In genomic region chr8:106687479-106687878, GRCm38 (mm10) we compare ENCODE assay signal across 10 mouse cellular contexts. TPM values are rescaled to one million over a fixed set of nuclear protein-coding genes. Genes with fewer than 3 reads are reported as not detected.
DNase-seq lines count a peak whose midpoint lies in the region; ATAC-seq and TF ChIP-seq lines count a peak whose summit lies in the region.
"Had no signal": no experiment of that assay in that cellular context is flagged by ENCODE, and none has a peak within 500 bp of the region (broad histone marks: within the 10 kb centered on the region; RNA-seq: fewer than 3 reads in every experiment).

No protein-coding gene starts in this region.

- H3K27me3 ChIP-seq in testis, adult 2 months (ENCODE audit: control insufficient read depth, insufficient read depth, low read length): no peaks in the 10 kb centered on the region
- H3K27me3 ChIP-seq: embryonic facial prominence, embryonic 12.5 days; liver, embryonic 13.5 days had no signal

- no peaks in the 10 kb centered on the region for H3K4me1 ChIP-seq in testis, adult 2 months (ENCODE audit: control insufficient read depth, insufficient read depth, low read length)
- no peaks in the 10 kb centered on the region for H3K4me1 ChIP-seq in cortical plate, adult 2 months (ENCODE audit: control insufficient read depth, insufficient read depth, low read length)

- no peak overlapping the region for H3K4me3 ChIP-seq in testis, adult 2 months (ENCODE audit: control insufficient read depth, low read depth, low read length)
- H3K4me3 ChIP-seq in cortical plate, adult 2 months (ENCODE audit: insufficient read depth, low read length): no peak overlapping the region
- H3K4me3 ChIP-seq: embryonic facial prominence, embryonic 12.5 days; liver, embryonic 13.5 days had no signal

- ATAC-seq in neutrophil, adult 5-6 weeks (ENCODE audit: extremely low read depth, insufficient number of reproducible peaks, low FRiP score, poor library complexity, severe bottlenecking): peak; percentile 40; the same call in 1 of the 2 replicates

- no peak overlapping the region for H3K27ac ChIP-seq in testis, adult 2 months (ENCODE audit: control insufficient read depth, insufficient read depth, low read depth, low read length)
- H3K27ac ChIP-seq in cortical plate, adult 2 months (ENCODE audit: insufficient read depth, low read length): no peak overlapping the region
- H3K27ac ChIP-seq: embryonic facial prominence, embryonic 12.5 days; liver, embryonic 13.5 days had no signal

- no peak for TF ChIP-seq POLR2A in testis, adult 2 months (IDR thresholded peaks at IDR 0.05; ENCODE audit: control insufficient read depth, low read depth, low read length)
- no peak for TF ChIP-seq POLR2A in cortical plate, adult 2 months (IDR thresholded peaks at IDR 0.05; ENCODE audit: extremely low read depth, insufficient read depth, low read length)

- H3K36me3 ChIP-seq in testis, adult 2 months (ENCODE audit: control insufficient read depth, insufficient read depth, low read length): no peaks in the 10 kb centered on the region

- intact Hi-C loops in heart, postnatal 14 days (cut with DNase I): no loop called here
- intact Hi-C loops in gastrocnemius, postnatal 14 days (cut with DNase I; ENCODE audit: low total_unique reads): no loop called here

- DNase-seq in heart, adult 8-10 months (ENCODE audit: low spot score): peak; percentile 39
- no peak for DNase-seq in heart, postnatal 14 days
- no peak for DNase-seq in testis, postnatal 10 days (ENCODE audit: low spot score)
- no peak for DNase-seq in gastrocnemius, postnatal 14 days
- no peak for DNase-seq in urinary bladder, postnatal 14 days (ENCODE audit: low spot score)
- DNase-seq: liver, embryonic 13.5 days had no signal

- peak; percentile 26; the same call in 1 of the 2 replicates for TF ChIP-seq CTCF in testis, adult 2 months (IDR thresholded peaks at IDR 0.05; ENCODE audit: control insufficient read depth, insufficient read depth, insufficient replicate concordance, low read depth, low read length)
- TF ChIP-seq CTCF in cortical plate, adult 2 months (IDR thresholded peaks at IDR 0.05; ENCODE audit: extremely low read depth, insufficient read depth, low read length): peak; percentile 72

RNA-seq across cellular contexts. Expression of gene Tango6, which starts 4.6 kb away (rescaled TPM):
- 10 to 100 TPM in 3 of 4 experiments, 1 to 10 TPM in 1; 9.9 to 11.0 (median 10.8) TPM for total RNA-seq in heart, adult 8-10 months (2022)
- 1 to 10 TPM; 8.8 to 9.5 TPM for total RNA-seq in heart, postnatal 14 days (2021)
- polyA plus RNA-seq in testis, adult 2 months (2012; rRNA removed): 3.0 and 3.3 TPM in 2 replicates
- polyA plus RNA-seq in cortical plate, adult 2 months (2012; rRNA removed): 2.8 and 2.9 TPM in 2 replicates
- total RNA-seq in neutrophil, adult 5-6 weeks (2017): 11.9 and 12.9 TPM in 2 replicates
- total RNA-seq in gastrocnemius, postnatal 14 days (2021): 1 to 10 TPM; 8.0 to 8.1 TPM
